Mouse (Mus musculus) frontal cortex, postnatal 14 days (tissue): ENCODE data around the gene Slc16a4.

Experiments
- DNase-seq, 2 experiments: peaks; one replicate each; pipeline ENCODE4 v3.0.0; 2022; ENCODE audit warnings: low spot score in 2 of 2

The Slc16a4 gene

DNA sequence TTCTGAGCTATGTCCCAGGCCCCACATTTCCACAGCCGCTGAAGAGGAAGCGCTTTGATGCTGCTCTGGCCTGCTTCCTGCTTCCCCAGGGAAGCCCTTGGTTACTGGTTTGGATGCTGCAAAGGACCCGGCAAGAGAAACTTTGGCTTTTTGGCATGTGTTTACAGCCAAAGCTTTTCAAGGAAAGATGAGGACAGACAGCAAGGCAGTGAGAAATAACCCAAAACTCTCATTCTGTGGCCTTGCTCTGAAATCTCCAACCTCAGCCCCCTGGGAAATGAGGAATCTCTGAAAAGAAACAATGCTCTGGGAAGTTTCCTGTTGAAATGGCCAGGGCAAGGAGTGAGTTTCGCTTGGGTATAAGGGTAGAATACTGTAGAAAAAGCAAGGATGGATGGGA lies 69.3 kb downstream of the Slc16a4 start:
- DNase-seq: no peak
